In genomic region chr13:64163147-64163715, GRCm38 (mm10) we compare ENCODE assay signal across 8 mouse cellular contexts. TPM values are rescaled to one million over a fixed set of nuclear protein-coding genes. Genes with fewer than 3 reads are reported as not detected.
DNase-seq lines count a peak whose midpoint lies in the region; ATAC-seq lines count a peak whose summit lies in the region.

No protein-coding gene starts in this region.

- DNase-seq in kidney, adult 8-10 months, result peak; percentile 13 to 21
- no peak for DNase-seq in kidney, adult 11 months
- DNase-seq in forebrain, embryonic 11.5 days (ENCODE audit: low spot score), result no peak
- peak; percentile 24 to 27 for DNase-seq in kidney, postnatal 36 days
- DNase-seq in urinary bladder, postnatal 25 days (ENCODE audit: low spot score), result no peak
- DNase-seq in urinary bladder, postnatal 14 days (ENCODE audit: low spot score), result no peak

- peak overlapping the region; percentile 98 for H3K4me2 ChIP-seq in forebrain, embryonic 11.5 days (ENCODE audit: low read depth, low read length, severe bottlenecking)
- H3K4me2 ChIP-seq in neural tube, embryonic 13.5 days, result peak overlapping the region; percentile 96

- peaks cover 2% of the 10 kb centered on the region; the same call in 1 of the 2 replicates for H3K27me3 ChIP-seq in forebrain, embryonic 11.5 days (ENCODE audit: control insufficient read depth, insufficient read depth, low read length)
- no peaks in the 10 kb centered on the region for H3K27me3 ChIP-seq in neural tube, embryonic 13.5 days

- 26% methylated on average over 13 of the region's 13 CpGs for WGBS in forebrain, embryonic 11.5 days
- WGBS in neural tube, embryonic 13.5 days, result 24% methylated on average over 13 of the region's 13 CpGs

- no peak overlapping the region for H3K27ac ChIP-seq in forebrain, embryonic 11.5 days (ENCODE audit: low read depth, low read length)
- H3K27ac ChIP-seq in neural tube, embryonic 13.5 days (replicated peaks), result no peak overlapping the region

- H3K9ac ChIP-seq in forebrain, embryonic 11.5 days (ENCODE audit: low read length), result peak overlapping the region; percentile 78
- H3K9ac ChIP-seq in neural tube, embryonic 13.5 days, result peak overlapping the region; percentile 92

- H3K4me3 ChIP-seq in forebrain, embryonic 11.5 days (ENCODE audit: low read depth, low read length), result peak overlapping the region; percentile 73
- peak overlapping the region; percentile 86 for H3K4me3 ChIP-seq in neural tube, embryonic 13.5 days

- H3K36me3 ChIP-seq in forebrain, embryonic 11.5 days (ENCODE audit: control insufficient read depth, insufficient read depth, low read length), result no peaks in the 10 kb centered on the region
- peaks cover 19% of the 10 kb centered on the region for H3K36me3 ChIP-seq in neural tube, embryonic 13.5 days

- no peaks in the 10 kb centered on the region; the same call in 1 of the 2 replicates for H3K9me3 ChIP-seq in forebrain, embryonic 11.5 days (ENCODE audit: control insufficient read depth, low read length)
- peaks cover 20% of the 10 kb centered on the region for H3K9me3 ChIP-seq in neural tube, embryonic 13.5 days

- ATAC-seq in forebrain, embryonic 11.5 days (replicated peaks; ENCODE audit: low FRiP score), result no peak
- ATAC-seq in neural tube, embryonic 13.5 days (ENCODE audit: low read depth), result no peak
- ATAC-seq in megakaryocyte-erythroid progenitor cell, adult 5-6 weeks (replicated peaks; ENCODE audit: low FRiP score, low TSS enrichment, poor library complexity, severe bottlenecking), result no peak

- H3K4me1 ChIP-seq in forebrain, embryonic 11.5 days (replicated peaks; ENCODE audit: control insufficient read depth, insufficient read depth, low read length), result peaks cover 9% of the 10 kb centered on the region
- peaks cover 19% of the 10 kb centered on the region for H3K4me1 ChIP-seq in neural tube, embryonic 13.5 days (replicated peaks)

RNA-seq across cellular contexts. Expression of gene Habp4, which starts 1.6 kb away (rescaled TPM):
- 20.4 and 22.5 TPM in 2 replicates for polyA plus RNA-seq in forebrain, embryonic 11.5 days (2014; fragmentation: Nextera tagmentation; extraction: Ambion mirVana)
- polyA plus RNA-seq in neural tube, embryonic 13.5 days (2015; fragmentation: Nextera tagmentation; extraction: Ambion mirVana), result 35.0 and 37.3 TPM in 2 replicates
- total RNA-seq in megakaryocyte-erythroid progenitor cell, adult 5-6 weeks (2014; fragmentation: Nextera tagmentation), result 3.9 and 7.7 TPM in 2 replicates
- 3.4 and 5.4 TPM in 2 replicates for total RNA-seq in megakaryocyte-erythroid progenitor cell, adult 5-6 weeks (2017)

RNA-seq across cellular contexts. Expression of gene Zfp367, which starts 10.2 kb away (rescaled TPM):
- 27.2 and 29.8 TPM in 2 replicates for polyA plus RNA-seq in forebrain, embryonic 11.5 days (2014; fragmentation: Nextera tagmentation; extraction: Ambion mirVana)
- 4.6 and 6.0 TPM in 2 replicates for polyA plus RNA-seq in neural tube, embryonic 13.5 days (2015; fragmentation: Nextera tagmentation; extraction: Ambion mirVana)
- 30.2 and 40.8 TPM in 2 replicates for total RNA-seq in megakaryocyte-erythroid progenitor cell, adult 5-6 weeks (2014; fragmentation: Nextera tagmentation)
- total RNA-seq in megakaryocyte-erythroid progenitor cell, adult 5-6 weeks (2017), result 55.3 and 62.6 TPM in 2 replicates

RNA-seq across cellular contexts. Expression of gene Slc35d2, which starts 34.1 kb away (rescaled TPM):
- 2.2 and 3.1 TPM in 2 replicates for polyA plus RNA-seq in forebrain, embryonic 11.5 days (2014; fragmentation: Nextera tagmentation; extraction: Ambion mirVana)
- 2.5 and 2.6 TPM in 2 replicates for polyA plus RNA-seq in neural tube, embryonic 13.5 days (2015; fragmentation: Nextera tagmentation; extraction: Ambion mirVana)
- 1.2 and 1.6 TPM in 2 replicates for total RNA-seq in megakaryocyte-erythroid progenitor cell, adult 5-6 weeks (2014; fragmentation: Nextera tagmentation)
- total RNA-seq in megakaryocyte-erythroid progenitor cell, adult 5-6 weeks (2017), result 3.0 and 11.7 TPM in 2 replicates

Comparison
In these comparisons a context has a peak if more than half of its experiments do, and no peak if none do; other contexts are left out.
1. DNase-seq: peak in kidney, adult 8-10 months (2 of 2) and kidney, postnatal 36 days (2 of 2); none in kidney, adult 11 months (single experiment), forebrain, embryonic 11.5 days (single experiment), urinary bladder, postnatal 25 days (single experiment) and urinary bladder, postnatal 14 days (single experiment).